Mouse (Mus musculus): ENCODE data around the gene Bsnd.

DNA sequence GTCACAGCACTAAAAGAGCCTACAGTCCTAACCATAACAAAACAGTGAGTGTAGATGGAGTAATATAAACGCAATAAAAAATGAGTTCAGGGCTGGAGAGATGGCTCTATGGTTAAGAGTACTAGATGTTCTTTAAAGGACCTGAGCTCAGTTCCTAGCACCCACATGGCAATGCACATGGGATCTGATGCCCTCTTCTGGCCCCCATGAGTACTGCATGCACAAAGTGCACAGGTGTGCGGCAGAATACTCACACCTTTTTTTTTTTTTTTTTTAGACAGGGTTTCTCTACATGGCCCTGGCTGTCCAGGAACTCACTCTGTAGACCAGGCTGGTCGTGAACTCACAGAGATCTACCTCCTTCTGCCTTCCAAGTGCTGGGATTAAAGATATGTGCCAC, 11.5 kb upstream of the Bsnd start:
- TF ChIP-seq NRF1 (IDR thresholded peaks at IDR 0.05; ENCODE audit: low read depth, low read length) (no peak), TBP (conservative IDR thresholded peaks at IDR 0.05; ENCODE audit: low read depth, low read length) (no peak), CHD2 (IDR thresholded peaks at IDR 0.05; ENCODE audit: low read length) (no peak), HCFC1 (IDR thresholded peaks at IDR 0.05; ENCODE audit: low read depth, low read length) (no peak), ZC3H11A (IDR thresholded peaks at IDR 0.05; ENCODE audit: low read depth, low read length) (no peak), BHLHE40 (IDR thresholded peaks at IDR 0.05; ENCODE audit: low read depth, low read length) (no peak), CTCF (conservative IDR thresholded peaks at IDR 0.05 in 1 of 2, IDR thresholded peaks at IDR 0.05 in 1 of 2; ENCODE audit: low read depth in 2 of 2, low read length in 2 of 2) (peak in 1 of 2 experiments; percentile 9; a peak in 2 of 4 replicates), MAFK (IDR thresholded peaks at IDR 0.05; ENCODE audit: insufficient replicate concordance, low read length) (no peak)

All from CH12.LX (cell line).